Mouse (Mus musculus): Measurements from ENCODE around the gene Ccdc173.

DNA sequence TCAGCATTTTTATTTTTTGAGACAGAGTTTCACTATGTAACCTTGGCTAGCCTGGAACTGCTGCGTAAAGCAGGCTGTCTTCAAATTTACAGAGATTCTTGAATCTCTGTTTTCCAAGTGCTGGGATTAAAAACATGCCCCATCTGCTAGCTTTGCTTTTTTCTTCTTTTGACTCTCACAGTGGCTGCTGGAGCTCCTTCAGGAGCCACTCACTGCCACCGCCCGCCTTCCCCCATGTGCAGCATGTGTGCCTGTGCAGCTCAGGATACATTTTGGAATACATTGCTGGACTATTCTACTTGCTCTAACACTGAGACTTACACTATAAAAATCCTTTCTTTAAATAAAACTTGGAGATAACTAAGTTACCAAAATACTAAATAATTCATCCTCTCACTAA is 16.0 kb downstream of the Ccdc173 start:
- TF ChIP-seq CTCF (conservative IDR thresholded peaks at IDR 0.05; ENCODE audit: insufficient read depth, insufficient read length, low read depth, low read length) (no peak), POLR2A (IDR thresholded peaks at IDR 0.05; ENCODE audit: low read depth, low read length) (no peak)
